Mouse (Mus musculus): ENCODE data around the gene Gpr179. TPM values are rescaled to one million over a fixed set of nuclear protein-coding genes. Genes with fewer than 3 reads are reported as not detected.
"Not testable (repeated sequence)": the region's sequence is repeated elsewhere in the genome, so short reads cannot be mapped to it uniquely, and the experiment has no call there.

The Gpr179 gene
- polyA plus RNA-seq, 1 experiment from 2014 or later: not detected

DNA sequence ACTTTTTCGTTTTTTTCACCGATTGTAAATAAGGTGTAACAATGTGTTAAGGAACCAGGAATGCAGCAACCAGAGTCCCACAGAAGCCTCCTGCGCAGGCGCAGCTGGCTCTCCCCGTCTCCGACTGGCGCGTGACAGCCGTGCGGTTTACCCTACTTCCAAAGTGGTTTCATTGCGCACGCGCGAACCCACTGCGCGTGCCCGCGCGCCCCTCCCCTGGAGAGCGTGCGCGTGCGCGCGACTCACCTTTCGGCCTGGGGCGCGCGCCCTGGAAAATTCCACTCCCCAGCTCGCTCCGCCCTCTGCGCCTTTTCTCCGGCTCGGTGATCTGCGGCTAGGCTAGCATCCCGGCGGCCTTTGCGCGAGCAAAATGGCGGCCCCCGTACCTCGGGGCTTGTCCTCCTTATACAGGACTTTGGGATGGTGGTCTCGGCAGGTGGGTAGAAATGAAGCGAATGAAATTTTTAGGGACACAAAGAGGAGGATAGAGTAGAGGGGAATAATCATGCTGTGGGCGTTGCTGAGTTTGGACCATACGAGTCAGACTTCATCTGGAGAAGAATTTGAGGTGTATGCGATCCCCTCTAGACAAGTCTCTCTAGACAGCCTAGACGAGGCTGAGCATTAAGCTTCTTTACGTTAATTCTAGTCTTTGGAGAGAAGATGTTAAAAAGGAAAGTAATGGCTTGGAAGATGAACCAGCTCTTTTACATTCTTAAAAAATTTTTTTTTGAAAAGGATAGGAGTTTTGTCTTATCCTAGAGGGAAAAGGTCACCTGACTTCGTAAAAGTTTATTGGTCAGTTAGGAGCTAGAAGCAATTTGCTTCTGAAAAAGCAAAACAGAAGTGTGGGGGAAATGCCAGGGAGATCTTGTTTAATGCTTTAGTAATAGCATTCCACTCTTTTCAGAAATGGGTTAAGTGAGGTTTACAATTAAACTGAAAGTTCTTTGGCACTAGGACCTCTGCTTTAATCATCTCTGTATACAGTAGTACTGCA, 36.1 kb downstream of the Gpr179 start, which contains the start of gene Mrpl45:
Gene Mrpl45 (plus strand): TSS at position 213 of the 1,000 bp plus-strand sequence.
- H3K4me3 ChIP-seq (ENCODE audit: low read depth, low read length): peak within 1 kb of the TSS; percentile 66
- H3K27me3 ChIP-seq (ENCODE audit: control insufficient read depth, insufficient read depth, low read depth, low read length): peaks cover 8% of the 10 kb centered on the region
- peak within 1 kb of the TSS; percentile 58 for H3K9ac ChIP-seq (ENCODE audit: low read depth, low read length)
- no peaks in the 10 kb centered on the region for H3K36me3 ChIP-seq (ENCODE audit: control insufficient read depth, insufficient read depth)
- ATAC-seq (ENCODE audit: low read depth): peak; percentile 95
- peak within 1 kb of the TSS; percentile 67 for H3K27ac ChIP-seq (ENCODE audit: low read length)
- peaks cover 8% of the 10 kb centered on the region for H3K4me1 ChIP-seq (ENCODE audit: control insufficient read depth, low read depth, low read length)
- H3K4me2 ChIP-seq (ENCODE audit: low read depth, low read length): peak within 1 kb of the TSS; percentile 76
- WGBS (ENCODE audit: insufficient replicate concordance): under 1% methylated on average over 50 of the region's 50 CpGs
- no peaks in the 10 kb centered on the region for H3K9me3 ChIP-seq (replicated peaks; ENCODE audit: control insufficient read depth, low read length)

DNA sequence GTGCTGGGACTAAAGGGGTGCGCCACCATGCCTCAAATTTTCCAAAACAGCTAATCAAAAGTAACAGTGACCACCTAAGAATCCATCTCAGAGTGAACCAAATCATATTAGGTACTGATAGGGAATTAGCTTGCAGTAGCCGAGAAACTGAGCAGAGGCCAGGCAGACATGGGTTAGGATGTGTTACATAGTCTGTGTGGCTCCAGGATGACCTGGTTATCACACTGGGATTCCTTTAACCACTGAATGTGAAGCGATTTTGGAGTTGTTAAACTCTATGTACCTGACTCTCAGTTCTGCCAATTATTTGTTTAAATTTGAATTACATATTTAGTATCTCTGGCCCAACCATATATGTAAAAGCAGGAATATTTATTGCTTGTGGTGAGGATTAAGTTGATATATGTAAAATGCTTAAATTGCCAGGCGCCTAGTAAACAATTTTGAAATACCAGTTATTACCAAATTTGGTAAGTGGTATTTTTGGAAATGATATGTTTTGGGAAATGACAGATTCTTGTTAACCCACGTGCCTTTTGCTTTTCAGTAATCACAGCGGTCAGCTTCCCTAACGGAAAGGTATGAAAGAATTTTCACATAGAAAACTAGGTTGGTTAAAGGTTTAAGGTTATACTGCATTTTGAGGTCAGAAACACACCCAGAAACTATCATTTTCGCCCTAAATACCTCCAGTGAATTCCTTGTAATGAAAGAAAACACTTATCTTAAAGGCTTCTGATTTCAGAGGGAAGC, 37.0 kb downstream of the Gpr179 start:
- H3K4me2 ChIP-seq (ENCODE audit: low read depth, low read length): peak overlapping the region; percentile 61

DNA sequence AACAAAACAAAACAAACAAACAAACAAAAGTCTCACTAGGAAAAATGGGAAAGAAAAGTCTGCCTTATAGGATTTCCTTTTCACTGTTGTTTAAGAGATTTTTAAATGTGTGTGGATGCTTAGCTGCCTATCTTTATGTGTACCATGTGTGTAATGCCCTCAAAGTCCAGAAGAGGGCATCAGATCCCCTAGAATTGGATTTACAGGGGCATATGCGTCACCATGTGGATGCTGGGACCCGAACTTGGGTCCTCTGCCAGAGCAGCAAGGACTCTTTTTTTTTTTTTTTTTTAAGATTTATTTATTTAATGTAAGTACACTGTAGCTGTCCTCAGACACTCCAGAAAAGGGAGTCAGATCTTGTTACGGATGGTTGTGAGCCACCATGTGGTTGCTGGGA, 37.8 kb downstream of the Gpr179 start:
- Histone ChIP-seq H3K9me3 (replicated peaks; ENCODE audit: control insufficient read depth, low read length) (no peaks in the 10 kb centered on the region), H3K4me3 (ENCODE audit: low read depth, low read length) (no peak overlapping the region), H3K27me3 (ENCODE audit: control insufficient read depth, insufficient read depth, low read depth, low read length) (peaks cover 23% of the 10 kb centered on the region), H3K27ac (ENCODE audit: low read length) (no peak overlapping the region), H3K4me2 (ENCODE audit: low read depth, low read length) (no peak overlapping the region), H3K4me1 (ENCODE audit: control insufficient read depth, low read depth, low read length) (peaks cover 20% of the 10 kb centered on the region), H3K36me3 (ENCODE audit: control insufficient read depth, insufficient read depth) (no peaks in the 10 kb centered on the region), H3K9ac (ENCODE audit: low read depth, low read length) (no peak overlapping the region)
- ATAC-seq (ENCODE audit: low read depth): no peak
- 84% methylated on average over 3 of the region's 3 CpGs for WGBS (ENCODE audit: insufficient replicate concordance)

More for the DNA sequence above, 37.0 kb downstream of the Gpr179 start:
- Histone ChIP-seq H3K4me1 (ENCODE audit: control insufficient read depth, low read depth, low read length) (peaks cover 12% of the 10 kb centered on the region), H3K4me3 (ENCODE audit: low read depth, low read length) (peak overlapping the region; percentile 66), H3K9ac (ENCODE audit: low read depth, low read length) (peak overlapping the region; percentile 50; the same call in 1 of the 2 replicates), H3K9me3 (replicated peaks; ENCODE audit: control insufficient read depth, low read length) (no peaks in the 10 kb centered on the region), H3K36me3 (ENCODE audit: control insufficient read depth, insufficient read depth) (no peaks in the 10 kb centered on the region), H3K27me3 (ENCODE audit: control insufficient read depth, insufficient read depth, low read depth, low read length) (peaks cover 17% of the 10 kb centered on the region), H3K27ac (ENCODE audit: low read length) (peak overlapping the region; percentile 67)
- no peak for ATAC-seq (ENCODE audit: low read depth)
- 38% methylated on average over 8 of the region's 8 CpGs for WGBS (ENCODE audit: insufficient replicate concordance)

DNA sequence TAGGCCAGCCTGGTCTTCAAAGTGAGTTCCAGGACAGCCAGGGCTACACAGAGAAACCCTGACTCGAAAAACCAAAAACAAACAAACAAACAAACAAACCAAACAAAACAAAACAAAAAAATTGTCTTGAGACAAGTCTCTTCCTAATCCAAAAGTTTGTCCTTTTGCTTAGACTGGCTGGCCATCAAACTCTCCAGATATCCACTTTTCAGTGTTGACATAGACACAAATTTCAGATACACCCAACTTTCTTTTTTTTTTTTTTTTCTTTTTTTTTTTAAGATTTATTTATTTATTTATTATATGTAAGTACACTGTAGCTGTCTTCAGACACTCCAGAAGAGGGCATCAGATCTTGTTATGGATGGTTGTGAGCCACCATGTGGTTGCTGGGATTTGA, 39.0 kb downstream of the Gpr179 start:
- not testable (repeated sequence) for H3K27ac ChIP-seq (ENCODE audit: low read length); H3K4me2 ChIP-seq (ENCODE audit: low read depth, low read length); H3K4me3 ChIP-seq (ENCODE audit: low read depth, low read length); H3K9ac ChIP-seq (ENCODE audit: low read depth, low read length); H3K36me3 ChIP-seq (ENCODE audit: control insufficient read depth, insufficient read depth); ATAC-seq (ENCODE audit: low read depth); H3K9me3 ChIP-seq (replicated peaks; ENCODE audit: control insufficient read depth, low read length)
- H3K27me3 ChIP-seq (ENCODE audit: control insufficient read depth, insufficient read depth, low read depth, low read length): peaks cover 23% of the 10 kb centered on the region
- 45% methylated on average over 1 of the region's 1 CpGs for WGBS (ENCODE audit: insufficient replicate concordance)
- peaks cover 20% of the 10 kb centered on the region for H3K4me1 ChIP-seq (ENCODE audit: control insufficient read depth, low read depth, low read length)

DNA sequence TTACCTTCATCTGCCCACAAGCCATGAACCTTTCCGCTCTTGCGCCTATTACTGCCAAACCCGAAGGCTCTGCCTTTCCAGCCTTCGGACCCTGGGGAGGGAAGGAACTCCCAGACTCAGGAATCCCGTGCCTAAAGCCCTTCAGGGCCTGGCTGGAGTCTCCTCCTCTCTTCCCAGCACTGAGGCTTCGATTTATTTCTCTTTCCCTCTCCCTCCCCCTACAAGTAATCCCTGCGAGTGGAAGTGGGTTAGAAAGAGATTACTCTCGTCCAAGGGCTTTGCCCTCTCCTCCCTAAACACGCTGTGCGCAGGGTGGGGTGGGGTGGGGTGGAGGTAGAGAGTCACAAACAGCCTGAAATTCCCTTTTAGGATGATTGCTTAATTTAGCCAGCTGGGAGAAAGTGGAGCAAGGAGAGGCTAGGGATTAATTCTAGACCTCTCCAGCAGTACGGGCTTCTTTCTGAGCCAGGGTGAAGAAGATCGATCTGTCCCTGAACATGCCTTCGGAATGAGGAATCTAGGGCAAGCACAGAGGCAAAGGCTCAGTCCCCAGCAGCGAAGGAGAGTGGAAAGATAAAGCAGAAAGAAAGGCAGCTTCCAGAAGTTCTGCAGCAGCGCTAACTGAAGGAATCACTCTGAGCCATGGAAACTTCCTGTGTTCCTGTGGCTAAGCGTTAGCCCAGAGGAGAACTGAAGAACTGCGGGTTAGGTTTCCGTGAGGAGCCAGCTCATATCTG, 40.8 kb downstream of the Gpr179 start:
- Histone ChIP-seq H3K27ac (ENCODE audit: low read length) (no peak overlapping the region), H3K9me3 (replicated peaks; ENCODE audit: control insufficient read depth, low read length) (no peaks in the 10 kb centered on the region), H3K4me2 (ENCODE audit: low read depth, low read length) (peak overlapping the region; percentile 44), H3K4me1 (ENCODE audit: control insufficient read depth, low read depth, low read length) (peaks cover 18% of the 10 kb centered on the region), H3K27me3 (ENCODE audit: control insufficient read depth, insufficient read depth, low read depth, low read length) (peaks cover 23% of the 10 kb centered on the region), H3K9ac (ENCODE audit: low read depth, low read length) (peak overlapping the region; percentile 21; the same call in 1 of the 2 replicates), H3K36me3 (ENCODE audit: control insufficient read depth, insufficient read depth) (no peaks in the 10 kb centered on the region), H3K4me3 (ENCODE audit: low read depth, low read length) (peak overlapping the region; percentile 23)
- WGBS (ENCODE audit: insufficient replicate concordance): 4% methylated on average over 18 of the region's 18 CpGs
- no peak for ATAC-seq (ENCODE audit: low read depth)

DNA sequence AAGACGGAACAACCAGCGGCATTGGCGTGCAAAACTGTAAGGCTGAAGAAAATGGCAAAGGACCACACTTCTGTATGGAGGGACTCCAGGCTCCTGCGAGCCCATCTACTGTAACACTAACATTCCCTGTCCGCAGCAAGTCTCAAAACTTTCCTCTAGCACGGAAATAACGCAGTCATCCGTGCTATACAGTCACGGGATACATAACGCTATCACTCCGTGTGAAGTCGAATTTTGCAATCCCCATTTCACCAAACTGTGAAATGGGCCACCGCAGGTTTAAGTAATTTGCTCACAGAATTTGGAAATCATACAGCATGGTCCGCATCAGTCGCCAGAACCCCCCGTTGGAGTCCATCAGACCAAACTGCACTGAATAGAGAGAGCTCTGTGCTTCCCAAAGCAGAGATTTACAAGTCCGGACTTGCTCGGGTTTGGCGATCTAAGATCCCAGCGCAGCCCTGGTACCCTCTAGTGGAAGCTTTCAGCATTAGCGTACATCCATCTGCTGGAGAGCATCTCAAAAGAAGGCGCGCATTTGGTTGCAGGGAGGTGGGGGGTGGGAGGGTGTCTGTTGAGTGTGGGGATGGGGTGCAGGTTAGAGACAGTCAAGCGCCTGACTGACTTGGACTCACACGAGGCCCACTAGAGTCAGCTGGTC, 41.8 kb downstream of the Gpr179 start:
- Histone ChIP-seq H3K4me3 (ENCODE audit: low read depth, low read length) (peak overlapping the region; percentile 57), H3K36me3 (ENCODE audit: control insufficient read depth, insufficient read depth) (no peaks in the 10 kb centered on the region), H3K27me3 (ENCODE audit: control insufficient read depth, insufficient read depth, low read depth, low read length) (peaks cover 23% of the 10 kb centered on the region), H3K4me1 (ENCODE audit: control insufficient read depth, low read depth, low read length) (peaks cover 16% of the 10 kb centered on the region), H3K9me3 (replicated peaks; ENCODE audit: control insufficient read depth, low read length) (no peaks in the 10 kb centered on the region), H3K4me2 (ENCODE audit: low read depth, low read length) (peak overlapping the region; percentile 72), H3K9ac (ENCODE audit: low read depth, low read length) (peak overlapping the region; percentile 41; the same call in 1 of the 2 replicates), H3K27ac (ENCODE audit: low read length) (peak overlapping the region; percentile 73)
- peak; percentile 56; the same call in 1 of the 2 replicates for ATAC-seq (ENCODE audit: low read depth)
- WGBS (ENCODE audit: insufficient replicate concordance): 1% methylated on average over 25 of the region's 25 CpGs

DNA sequence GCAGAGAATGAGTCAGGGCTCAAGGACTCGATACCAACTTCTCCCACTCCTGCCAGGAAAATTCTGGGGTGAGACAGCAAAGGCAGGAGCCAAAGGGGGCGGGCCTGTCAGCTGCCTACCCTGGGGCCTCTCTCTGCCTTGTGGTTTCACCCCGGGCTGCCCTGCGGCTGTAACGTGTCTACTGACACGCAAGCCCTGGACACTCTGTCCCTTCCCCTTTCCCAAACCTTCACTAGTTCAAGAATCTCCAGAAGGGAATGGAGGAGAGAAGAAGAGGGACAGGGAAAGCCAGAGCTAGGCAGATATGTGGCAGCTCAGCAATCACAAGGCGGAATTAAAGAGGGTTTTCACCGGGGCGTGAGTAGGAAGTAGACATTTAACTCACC, 42.4 kb downstream of the Gpr179 start:
- peak overlapping the region; percentile 57 for H3K4me3 ChIP-seq (ENCODE audit: low read depth, low read length)
- H3K9ac ChIP-seq (ENCODE audit: low read depth, low read length): peak overlapping the region; percentile 41
- ATAC-seq (ENCODE audit: low read depth): peak; percentile 76
- no peaks in the 10 kb centered on the region for H3K36me3 ChIP-seq (ENCODE audit: control insufficient read depth, insufficient read depth)
- WGBS (ENCODE audit: insufficient replicate concordance): under 1% methylated on average over 9 of the region's 9 CpGs
- H3K4me1 ChIP-seq (ENCODE audit: control insufficient read depth, low read depth, low read length): peaks cover 16% of the 10 kb centered on the region
- H3K4me2 ChIP-seq (ENCODE audit: low read depth, low read length): peak overlapping the region; percentile 72
- H3K9me3 ChIP-seq (replicated peaks; ENCODE audit: control insufficient read depth, low read length): no peaks in the 10 kb centered on the region
- peaks cover 23% of the 10 kb centered on the region for H3K27me3 ChIP-seq (ENCODE audit: control insufficient read depth, insufficient read depth, low read depth, low read length)
- H3K27ac ChIP-seq (ENCODE audit: low read length): peak overlapping the region; percentile 73

All from liver, embryonic 16.5 days (tissue).